Mouse (Mus musculus) heart, postnatal 0 days (tissue): ENCODE results near the gene Arhgap44. TPM values are rescaled to one million over a fixed set of nuclear protein-coding genes. Genes with fewer than 3 reads are reported as not detected.

Source experiments
- ATAC-seq: fragments of 200-750 bp; cut with Nextera tagmentation; 2 replicates; pipeline ENCODE4 v1.8.0; 2017; ENCODE audit warnings: low read depth, moderate number of reproducible peaks, moderate library complexity; ENCODE audit not compliant: insufficient read depth
- DNase-seq: peaks from one replicate; pipeline ENCODE4 v3.0.0-alpha.2; 2016; ENCODE audit warnings: low spot score
- H3K27ac ChIP-seq: fragments of 300-500 bp; sonication (generic); 2 replicates; pipeline ENCODE4 v1.5.1; 2014; ENCODE audit warnings: low read depth, mild to moderate bottlenecking
- H3K27me3 ChIP-seq: fragments of 300-500 bp; sonication (generic); 2 replicates; pipeline ENCODE4 v1.6.1; 2014; ENCODE audit warnings: low read length, mixed read lengths; ENCODE audit not compliant: control insufficient read depth, insufficient read depth
- H3K36me3 ChIP-seq: fragments of 300-500 bp; sonication (generic); replicated peaks from 2 replicates; pipeline ENCODE4 v1.6.1; 2014; ENCODE audit warnings: low read length, mixed read lengths; ENCODE audit not compliant: control insufficient read depth, insufficient read depth
- H3K4me1 ChIP-seq: fragments of 300-500 bp; sonication (generic); 2 replicates; pipeline ENCODE4 v1.6.1; 2014; ENCODE audit warnings: antibody characterized with exemption; ENCODE audit not compliant: control insufficient read depth, insufficient read depth
- H3K4me2 ChIP-seq: fragments of 300-500 bp; sonication (generic); 2 replicates; pipeline ENCODE4 v1.6.1; 2014; ENCODE audit warnings: low read depth, mild to moderate bottlenecking, low read length, moderate library complexity
- H3K4me3 ChIP-seq: fragments of 300-500 bp; sonication (generic); 2 replicates; pipeline ENCODE4 v1.5.1; 2014; ENCODE audit warnings: low read depth, low read length
- H3K9ac ChIP-seq: fragments of 300-500 bp; sonication (generic); replicated peaks from 2 replicates; pipeline ENCODE4 v1.6.1; 2014; ENCODE audit warnings: low read depth, low read length, mixed read lengths
- H3K9me3 ChIP-seq: fragments of 300-500 bp; sonication (generic); replicated peaks from 2 replicates; pipeline ENCODE4 v1.6.1; 2016; ENCODE audit warnings: low read length; ENCODE audit not compliant: control insufficient read depth
- CTCF ChIP-seq: IDR thresholded peaks from 2 replicates; pipeline ENCODE4 v1.5.1; 2016; ENCODE audit warnings: antibody characterized with exemption, control low read depth, low read depth
- EP300 ChIP-seq: IDR thresholded peaks from 2 replicates; pipeline ENCODE4 v1.6.1; 2016; ENCODE audit warnings: antibody characterized with exemption, low read depth
- WGBS: fragments of 180-500 bp; shearing (Covaris S2); extraction: QIAGEN DNeasy Blood & Tissue Kit; methylation state at CpG from one replicate; pipeline ENCODE4 v1.1.7; 2014; 5-methylcytosine and 5-hydroxymethylcytosine counted together
- polyA plus RNA-seq: library from polyadenylated mRNA; unstranded; fragments of >200 nt; fragmentation: Nextera tagmentation; extraction: Ambion mirVana; gene quantifications from 2 replicates; pipeline ENCODE4 v1.2.1, GENCODE M21; 2015
- total RNA-seq: library from RNA; depleted of rRNA; stranded (reverse); fragments of >200 nt; gene quantifications from 2 replicates; pipeline ENCODE4 v1.2.3, GENCODE M21; 2014; ENCODE audit warnings: low replicate concordance; rRNA removed

Gene Arhgap44
- total RNA-seq (17.7 and 18.1 TPM in 2 replicates), polyA plus RNA-seq (8.5 and 8.9 TPM in 2 replicates)

GRCm38 (mm10) chr11:65162767-65163120 is at the start of gene Arhgap44:
Gene Arhgap44, minus strand, starts transcription at chr11:65162961.
- peak; percentile 84 for ATAC-seq
- peak within 1 kb of the TSS; percentile 58 for H3K27ac ChIP-seq
- H3K4me1 ChIP-seq: peaks cover 12% of the 10 kb centered on the region

GRCm38 (mm10) chr11:65211701-65212100 is 48.9 kb upstream of the Arhgap44 start:
- Histone ChIP-seq H3K36me3 (peaks cover 36% of the 10 kb centered on the region), H3K27me3 (no peaks in the 10 kb centered on the region), H3K4me1 (peaks cover 43% of the 10 kb centered on the region), H3K4me2 (no peak overlapping the region), H3K9me3 (no peaks in the 10 kb centered on the region), H3K27ac (peak overlapping the region; percentile 87), H3K4me3 (no peak overlapping the region), H3K9ac (no peak overlapping the region)
- no peak for ATAC-seq
- WGBS: 71% methylated on average over 6 of the region's 6 CpGs
- no peak for DNase-seq
- TF ChIP-seq EP300 (no peak), CTCF (no peak)

More at GRCm38 (mm10) chr11:65162767-65163120, at the start of gene Arhgap44:
- peak within 1 kb of the TSS; percentile 84 for H3K9ac ChIP-seq
- TF ChIP-seq CTCF: no peak
- no peak for TF ChIP-seq EP300
- H3K4me2 ChIP-seq: peak within 1 kb of the TSS; percentile 93
- no peaks in the 10 kb centered on the region for H3K9me3 ChIP-seq
- peak within 1 kb of the TSS; percentile 96 for H3K4me3 ChIP-seq
- under 1% methylated on average over 27 of the region's 27 CpGs for WGBS
- peak; percentile 53 for DNase-seq
- no peaks in the 10 kb centered on the region for H3K36me3 ChIP-seq
- H3K27me3 ChIP-seq: 0 out of 2 replicates have a peak, but pooled peaks cover 3% of the 10 kb centered on the region

- peaks cover 24% of the 10 kb centered on the region; the same call in 1 of the 2 replicates for H3K36me3 ChIP-seq
- WGBS: 6% methylated on average over 6 of the region's 6 CpGs
- peak; percentile 93 for ATAC-seq
- peak; percentile 96 for DNase-seq
- no peak; the same call in 1 of the 2 replicates for TF ChIP-seq CTCF
- TF ChIP-seq EP300: peak; percentile 99
- peaks cover 50% of the 10 kb centered on the region for H3K4me1 ChIP-seq
- H3K27me3 ChIP-seq: no peaks in the 10 kb centered on the region
- H3K9me3 ChIP-seq: no peaks in the 10 kb centered on the region
- H3K27ac ChIP-seq: peak overlapping the region; percentile 94
- no peak overlapping the region for H3K4me3 ChIP-seq
- H3K4me2 ChIP-seq: no peak overlapping the region
- H3K9ac ChIP-seq: 0 out of 2 replicates have a peak overlapping the region, but pooled peaks have one; percentile 11
These were observed 46.7 kb upstream of the Arhgap44 start for GRCm38 (mm10) chr11:65209441-65209840.

- H3K27ac ChIP-seq: peak overlapping the region; percentile 94
- H3K4me1 ChIP-seq: peaks cover 43% of the 10 kb centered on the region
- no peak for TF ChIP-seq CTCF
- peak; percentile 99 for TF ChIP-seq EP300
- no peak overlapping the region for H3K9ac ChIP-seq
- no peak overlapping the region for H3K4me3 ChIP-seq
- H3K27me3 ChIP-seq: no peaks in the 10 kb centered on the region
- H3K36me3 ChIP-seq: peaks cover 32% of the 10 kb centered on the region
- DNase-seq (peak; percentile 95), ATAC-seq (peak; percentile 72)
- no peaks in the 10 kb centered on the region for H3K9me3 ChIP-seq
- no peak overlapping the region for H3K4me2 ChIP-seq
- 15% methylated on average over 5 of the region's 5 CpGs for WGBS
These were observed 42.5 kb upstream of the Arhgap44 start for GRCm38 (mm10) chr11:65205306-65205705.

- H3K9ac ChIP-seq: no peak overlapping the region
- H3K4me1 ChIP-seq: peaks cover 41% of the 10 kb centered on the region
- H3K27ac ChIP-seq: peak overlapping the region; percentile 94
- no peak overlapping the region for H3K4me3 ChIP-seq
- peaks cover 38% of the 10 kb centered on the region for H3K36me3 ChIP-seq
- no peaks in the 10 kb centered on the region for H3K9me3 ChIP-seq
- no peak overlapping the region for H3K4me2 ChIP-seq
- 29% methylated on average over 13 of the region's 13 CpGs for WGBS
- DNase-seq (no peak), ATAC-seq (no peak)
- no peaks in the 10 kb centered on the region for H3K27me3 ChIP-seq
- TF ChIP-seq CTCF (no peak), EP300 (no peak)
These were observed 41.9 kb upstream of the Arhgap44 start for GRCm38 (mm10) chr11:65204651-65205050.

- WGBS: 83% methylated on average over 1 of the region's 1 CpGs
- no peak for ATAC-seq
- no peak for TF ChIP-seq CTCF
- TF ChIP-seq EP300: no peak
- Histone ChIP-seq H3K27ac (peak overlapping the region; percentile 94; the same call in 1 of the 2 replicates), H3K36me3 (peaks cover 54% of the 10 kb centered on the region), H3K4me3 (no peak overlapping the region), H3K9me3 (no peaks in the 10 kb centered on the region), H3K27me3 (no peaks in the 10 kb centered on the region), H3K4me2 (no peak overlapping the region), H3K9ac (no peak overlapping the region), H3K4me1 (peaks cover 36% of the 10 kb centered on the region)
- DNase-seq: no peak
These were observed 40.3 kb upstream of the Arhgap44 start for GRCm38 (mm10) chr11:65203020-65203419.
